Mouse (Mus musculus): ENCODE results near the gene Lima1. TPM values are rescaled to one million over a fixed set of nuclear protein-coding genes. Genes with fewer than 3 reads are reported as not detected.

Lima1 gene
- polyA plus RNA-seq, 1 experiment from 2014 or later = 19.9 TPM

GRCm38 (mm10) chr15:99863786-99864185, 11.5 kb downstream of the Lima1 start:
- H3K27ac ChIP-seq (ENCODE audit: low read length) = no peak overlapping the region
- no peak overlapping the region for H3K9ac ChIP-seq (ENCODE audit: low read length)
- ATAC-seq (replicated peaks; ENCODE audit: extremely low read depth, insufficient read depth, low FRiP score) = no peak
- 0 out of 2 replicates have a peak, but pooled peaks cover 3% of the 10 kb centered on the region for H3K9me3 ChIP-seq (replicated peaks; ENCODE audit: control insufficient read depth, low read length)
- H3K4me3 ChIP-seq (ENCODE audit: low read length) = no peak overlapping the region
- no peak overlapping the region for H3K4me2 ChIP-seq (ENCODE audit: low read depth, low read length)
- no peaks in the 10 kb centered on the region for H3K36me3 ChIP-seq (ENCODE audit: control insufficient read depth, insufficient read depth)
- peaks cover 7% of the 10 kb centered on the region; the same call in 1 of the 2 replicates for H3K4me1 ChIP-seq (ENCODE audit: control insufficient read depth, insufficient read depth, low read length)
- H3K27me3 ChIP-seq (ENCODE audit: control insufficient read depth, insufficient read depth, low read length) = no peaks in the 10 kb centered on the region
- 90% methylated on average over 8 of the region's 8 CpGs for WGBS

DNA sequence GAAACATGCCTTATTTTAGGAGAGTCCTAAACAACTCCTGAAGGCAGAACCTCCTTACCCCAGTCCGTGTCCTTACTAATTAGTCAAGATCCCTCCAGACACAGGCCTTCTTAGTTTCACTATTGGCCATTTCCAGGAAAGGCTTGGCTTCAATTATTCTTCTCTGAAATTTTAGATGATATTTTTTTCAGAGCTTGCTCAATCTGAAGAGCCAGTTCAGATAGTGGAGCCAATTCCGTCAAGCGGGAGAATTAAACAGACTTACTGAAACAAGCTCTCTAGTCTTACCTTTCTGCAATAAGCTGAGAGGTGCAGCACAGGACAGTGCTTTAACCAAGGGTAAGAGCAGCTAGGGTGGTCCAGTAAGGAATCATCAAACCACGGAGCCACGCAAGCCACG, 11.9 kb downstream of the Lima1 start:
- H3K9ac ChIP-seq (ENCODE audit: low read length) = no peak overlapping the region
- H3K36me3 ChIP-seq (ENCODE audit: control insufficient read depth, insufficient read depth) = no peaks in the 10 kb centered on the region
- H3K27me3 ChIP-seq (ENCODE audit: control insufficient read depth, insufficient read depth, low read length) = no peaks in the 10 kb centered on the region
- peaks cover 7% of the 10 kb centered on the region; the same call in 1 of the 2 replicates for H3K4me1 ChIP-seq (ENCODE audit: control insufficient read depth, insufficient read depth, low read length)
- no peak overlapping the region for H3K4me2 ChIP-seq (ENCODE audit: low read depth, low read length)
- no peak overlapping the region for H3K27ac ChIP-seq (ENCODE audit: low read length)
- 96% methylated on average over 6 of the region's 6 CpGs for WGBS
- H3K4me3 ChIP-seq (ENCODE audit: low read length) = no peak overlapping the region
- 0 out of 2 replicates have a peak, but pooled peaks cover 3% of the 10 kb centered on the region for H3K9me3 ChIP-seq (replicated peaks; ENCODE audit: control insufficient read depth, low read length)
- no peak for ATAC-seq (replicated peaks; ENCODE audit: extremely low read depth, insufficient read depth, low FRiP score)

GRCm38 (mm10) chr15:99862473-99862872, 12.8 kb downstream of the Lima1 start:
- Histone ChIP-seq H3K9me3 (replicated peaks; ENCODE audit: control insufficient read depth, low read length) (0 out of 2 replicates have a peak, but pooled peaks cover 3% of the 10 kb centered on the region), H3K4me2 (ENCODE audit: low read depth, low read length) (no peak overlapping the region), H3K27ac (ENCODE audit: low read length) (no peak overlapping the region), H3K9ac (ENCODE audit: low read length) (no peak overlapping the region), H3K4me3 (ENCODE audit: low read length) (no peak overlapping the region), H3K4me1 (ENCODE audit: control insufficient read depth, insufficient read depth, low read length) (peaks cover 7% of the 10 kb centered on the region; the same call in 1 of the 2 replicates), H3K36me3 (ENCODE audit: control insufficient read depth, insufficient read depth) (no peaks in the 10 kb centered on the region), H3K27me3 (ENCODE audit: control insufficient read depth, insufficient read depth, low read length) (no peaks in the 10 kb centered on the region)
- 74% methylated on average over 11 of the region's 11 CpGs for WGBS
- ATAC-seq (replicated peaks; ENCODE audit: extremely low read depth, insufficient read depth, low FRiP score) = no peak

DNA sequence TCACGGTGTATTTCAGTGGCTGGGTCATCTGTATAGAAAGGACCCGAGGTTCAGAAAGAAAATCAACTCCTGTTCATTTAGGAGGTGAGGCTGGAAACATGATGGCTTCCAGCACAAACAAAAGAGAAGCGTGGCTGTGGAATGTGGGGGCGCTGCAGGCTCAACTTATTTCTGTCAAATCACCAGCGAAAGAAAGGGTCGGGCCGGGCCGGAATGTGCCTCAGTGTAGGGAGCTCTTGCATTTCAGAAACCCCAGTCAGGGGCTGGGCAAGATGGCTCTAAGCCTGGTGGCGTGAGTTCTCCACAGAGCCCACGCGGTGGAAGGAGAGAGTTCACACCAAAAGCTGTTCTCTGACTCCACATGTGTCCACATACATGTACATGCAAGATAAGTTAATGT, 13.3 kb downstream of the Lima1 start:
- ATAC-seq (replicated peaks; ENCODE audit: extremely low read depth, insufficient read depth, low FRiP score) = no peak
- H3K4me2 ChIP-seq (ENCODE audit: low read depth, low read length) = no peak overlapping the region
- no peak overlapping the region for H3K4me3 ChIP-seq (ENCODE audit: low read length)
- WGBS = 41% methylated on average over 11 of the region's 11 CpGs
- 0 out of 2 replicates have a peak, but pooled peaks cover 3% of the 10 kb centered on the region for H3K9me3 ChIP-seq (replicated peaks; ENCODE audit: control insufficient read depth, low read length)
- H3K27ac ChIP-seq (ENCODE audit: low read length) = no peak overlapping the region
- H3K9ac ChIP-seq (ENCODE audit: low read length) = no peak overlapping the region
- peaks cover 7% of the 10 kb centered on the region; the same call in 1 of the 2 replicates for H3K4me1 ChIP-seq (ENCODE audit: control insufficient read depth, insufficient read depth, low read length)
- no peaks in the 10 kb centered on the region for H3K36me3 ChIP-seq (ENCODE audit: control insufficient read depth, insufficient read depth)
- H3K27me3 ChIP-seq (ENCODE audit: control insufficient read depth, insufficient read depth, low read length) = no peaks in the 10 kb centered on the region

- H3K9ac ChIP-seq (ENCODE audit: low read length) = no peak overlapping the region
These were observed 13.7 kb downstream of the Lima1 start for GRCm38 (mm10) chr15:99861536-99861935.

DNA sequence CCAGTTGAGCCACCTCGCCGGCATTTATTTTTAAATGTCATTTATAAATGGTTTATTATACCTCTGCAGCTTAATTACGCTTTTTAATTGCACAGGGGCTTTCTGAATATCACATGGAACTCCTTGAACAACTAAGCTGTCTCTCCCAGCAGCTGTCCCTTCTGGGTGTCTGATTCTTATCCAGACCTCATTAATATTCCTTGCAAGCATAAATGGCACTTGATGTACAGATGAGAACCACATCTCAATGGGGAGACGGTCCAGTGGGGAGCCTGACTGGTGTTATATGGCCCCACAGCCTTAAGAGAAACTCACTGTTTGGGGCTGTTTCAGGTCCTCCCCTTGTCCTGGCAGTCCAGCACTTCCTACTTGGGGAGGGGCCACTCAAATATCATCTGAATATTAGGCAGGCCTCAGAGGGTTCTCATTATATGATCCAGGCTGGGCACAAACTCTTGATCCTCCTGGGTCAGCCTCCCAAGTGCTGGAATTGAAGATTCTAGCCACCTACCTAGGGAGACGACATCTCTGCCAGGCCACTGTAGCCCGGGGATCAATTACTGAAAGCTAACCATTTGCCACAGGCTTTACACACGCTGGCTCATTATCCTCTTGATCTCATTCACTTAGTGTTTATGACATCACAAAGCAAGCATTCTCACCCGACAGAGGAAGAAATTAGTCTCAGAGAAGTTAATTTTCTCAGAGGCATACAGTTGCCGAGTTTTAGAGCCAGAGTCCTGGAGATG, 15.4 kb downstream of the Lima1 start:
- Histone ChIP-seq H3K27ac (ENCODE audit: low read length) (no peak overlapping the region), H3K27me3 (ENCODE audit: control insufficient read depth, insufficient read depth, low read length) (no peaks in the 10 kb centered on the region), H3K36me3 (ENCODE audit: control insufficient read depth, insufficient read depth) (no peaks in the 10 kb centered on the region), H3K4me3 (ENCODE audit: low read length) (no peak overlapping the region), H3K4me2 (ENCODE audit: low read depth, low read length) (no peak overlapping the region), H3K9ac (ENCODE audit: low read length) (no peak overlapping the region), H3K9me3 (replicated peaks; ENCODE audit: control insufficient read depth, low read length) (0 out of 2 replicates have a peak, but pooled peaks cover 3% of the 10 kb centered on the region), H3K4me1 (ENCODE audit: control insufficient read depth, insufficient read depth, low read length) (no peaks in the 10 kb centered on the region)
- WGBS = 70% methylated on average over 9 of the region's 9 CpGs
- ATAC-seq (replicated peaks; ENCODE audit: extremely low read depth, insufficient read depth, low FRiP score) = no peak

More at GRCm38 (mm10) chr15:99861536-99861935, 13.7 kb downstream of the Lima1 start:
- Histone ChIP-seq H3K36me3 (ENCODE audit: control insufficient read depth, insufficient read depth) (no peaks in the 10 kb centered on the region), H3K4me3 (ENCODE audit: low read length) (no peak overlapping the region), H3K4me2 (ENCODE audit: low read depth, low read length) (no peak overlapping the region), H3K27me3 (ENCODE audit: control insufficient read depth, insufficient read depth, low read length) (no peaks in the 10 kb centered on the region), H3K9me3 (replicated peaks; ENCODE audit: control insufficient read depth, low read length) (0 out of 2 replicates have a peak, but pooled peaks cover 3% of the 10 kb centered on the region), H3K4me1 (ENCODE audit: control insufficient read depth, insufficient read depth, low read length) (peaks cover 5% of the 10 kb centered on the region; the same call in 1 of the 2 replicates), H3K27ac (ENCODE audit: low read length) (no peak overlapping the region)
- 76% methylated on average over 6 of the region's 6 CpGs for WGBS
- no peak for ATAC-seq (replicated peaks; ENCODE audit: extremely low read depth, insufficient read depth, low FRiP score)

DNA sequence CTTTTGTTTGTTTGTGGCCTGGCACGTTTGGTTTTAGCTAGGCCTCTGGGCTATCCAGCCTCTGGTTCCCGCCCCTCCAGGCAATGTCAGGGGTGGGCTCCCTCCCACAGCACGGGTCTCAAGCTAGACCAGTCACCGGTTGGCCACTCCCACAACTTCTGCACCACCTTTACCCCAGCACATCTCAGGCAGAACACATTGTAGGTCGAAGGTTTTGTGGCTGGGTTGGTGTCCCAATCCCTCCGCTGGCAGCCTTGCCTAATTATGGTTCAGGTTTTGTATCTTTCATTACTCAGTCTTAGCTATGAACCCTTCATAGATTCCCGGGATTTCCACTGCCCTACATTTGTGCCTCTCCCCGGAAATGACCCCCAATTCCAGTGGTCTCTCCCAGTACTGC, 17.8 kb downstream of the Lima1 start:
- no peak overlapping the region for H3K4me3 ChIP-seq (ENCODE audit: low read length)
- no peak overlapping the region for H3K4me2 ChIP-seq (ENCODE audit: low read depth, low read length)
- no peaks in the 10 kb centered on the region for H3K9me3 ChIP-seq (replicated peaks; ENCODE audit: control insufficient read depth, low read length)
- no peaks in the 10 kb centered on the region for H3K27me3 ChIP-seq (ENCODE audit: control insufficient read depth, insufficient read depth, low read length)
- no peak overlapping the region for H3K9ac ChIP-seq (ENCODE audit: low read length)
- no peak overlapping the region for H3K27ac ChIP-seq (ENCODE audit: low read length)
- no peaks in the 10 kb centered on the region for H3K4me1 ChIP-seq (ENCODE audit: control insufficient read depth, insufficient read depth, low read length)
- no peaks in the 10 kb centered on the region for H3K36me3 ChIP-seq (ENCODE audit: control insufficient read depth, insufficient read depth)
- ATAC-seq (replicated peaks; ENCODE audit: extremely low read depth, insufficient read depth, low FRiP score) = no peak
- 64% methylated on average over 8 of the region's 8 CpGs for WGBS

GRCm38 (mm10) chr15:99855119-99855518, 20.1 kb downstream of the Lima1 start:
- WGBS = 76% methylated on average over 3 of the region's 3 CpGs
- H3K4me1 ChIP-seq (ENCODE audit: control insufficient read depth, insufficient read depth, low read length) = no peaks in the 10 kb centered on the region
- H3K4me3 ChIP-seq (ENCODE audit: low read length) = no peak overlapping the region
- no peaks in the 10 kb centered on the region for H3K36me3 ChIP-seq (ENCODE audit: control insufficient read depth, insufficient read depth)
- no peaks in the 10 kb centered on the region for H3K9me3 ChIP-seq (replicated peaks; ENCODE audit: control insufficient read depth, low read length)
- H3K27me3 ChIP-seq (ENCODE audit: control insufficient read depth, insufficient read depth, low read length) = no peaks in the 10 kb centered on the region
- no peak overlapping the region for H3K27ac ChIP-seq (ENCODE audit: low read length)
- no peak overlapping the region for H3K9ac ChIP-seq (ENCODE audit: low read length)
- no peak for ATAC-seq (replicated peaks; ENCODE audit: extremely low read depth, insufficient read depth, low FRiP score)
- no peak overlapping the region for H3K4me2 ChIP-seq (ENCODE audit: low read depth, low read length)

DNA sequence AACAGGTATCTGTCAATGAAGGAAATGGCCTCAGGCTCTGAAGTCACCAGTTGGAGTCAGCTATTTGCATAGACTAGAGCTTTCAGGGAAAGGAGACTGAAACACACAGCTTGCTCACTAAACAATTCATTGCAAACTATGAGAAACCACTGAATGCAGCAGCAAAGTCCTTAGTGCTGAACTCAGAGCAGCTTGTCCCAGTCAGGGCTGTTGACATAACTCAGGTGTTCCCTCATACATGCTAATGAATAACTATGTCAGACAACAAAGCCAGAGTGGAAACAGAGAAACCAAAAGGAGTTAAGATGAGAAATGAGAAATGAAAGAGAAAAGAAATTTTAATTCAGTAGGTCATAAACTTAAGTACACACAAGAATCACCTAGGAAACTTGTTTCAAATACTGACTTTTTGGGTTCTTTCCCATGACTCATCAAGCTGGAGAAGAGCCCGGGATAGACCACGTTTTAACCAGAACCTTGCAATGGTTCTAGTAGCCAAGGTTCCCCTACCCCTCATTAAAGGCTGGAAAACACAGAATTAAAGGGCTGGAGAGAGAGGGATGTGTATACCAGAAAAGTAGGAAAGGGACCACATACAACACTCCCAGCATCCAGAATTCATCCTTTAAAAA, 22.5 kb downstream of the Lima1 start:
- Histone ChIP-seq H3K4me1 (ENCODE audit: control insufficient read depth, insufficient read depth, low read length) (peaks cover 4% of the 10 kb centered on the region), H3K27ac (ENCODE audit: low read length) (no peak overlapping the region), H3K27me3 (ENCODE audit: control insufficient read depth, insufficient read depth, low read length) (no peaks in the 10 kb centered on the region), H3K4me2 (ENCODE audit: low read depth, low read length) (no peak overlapping the region), H3K4me3 (ENCODE audit: low read length) (no peak overlapping the region), H3K9me3 (replicated peaks; ENCODE audit: control insufficient read depth, low read length) (no peaks in the 10 kb centered on the region), H3K36me3 (ENCODE audit: control insufficient read depth, insufficient read depth) (no peaks in the 10 kb centered on the region), H3K9ac (ENCODE audit: low read length) (no peak overlapping the region)
- WGBS = 87% methylated on average over 2 of the region's 2 CpGs
- ATAC-seq (replicated peaks; ENCODE audit: extremely low read depth, insufficient read depth, low FRiP score) = no peak
